Mouse (Mus musculus) heart, embryonic 14.5 days (tissue): ENCODE data around the gene Plxdc1. TPM values are rescaled to one million over a fixed set of nuclear protein-coding genes. Genes with fewer than 3 reads are reported as not detected.

Experiments
- ATAC-seq: fragments of 200-750 bp; cut with Nextera tagmentation; 2 replicates; pipeline ENCODE4 v1.8.0; 2017; ENCODE audit warnings: low read depth, moderate TSS enrichment; ENCODE audit not compliant: insufficient number of reproducible peaks, insufficient read depth, low FRiP score
- H3K27ac ChIP-seq, 2 experiments: fragments of 200-500 bp in 1 of 2; fragments of 300-500 bp in 1 of 2; sonication (generic) in 1 of 2; replicated peaks in 1 of 2; 2 replicates each; pipeline ENCODE4 v1.5.1; 2012 to 2014; ENCODE audit warnings: low read depth in 2 of 2, low read length in 2 of 2, control low read depth in 1 of 2, mild to moderate bottlenecking in 1 of 2, mixed read lengths in 1 of 2; ENCODE audit not compliant: control insufficient read depth in 1 of 2, insufficient read depth in 1 of 2
- H3K27me3 ChIP-seq: fragments of 300-500 bp; sonication (generic); 2 replicates; pipeline ENCODE4 v1.6.1; 2014; ENCODE audit warnings: mild to moderate bottlenecking, low read length, control low read depth; ENCODE audit not compliant: control insufficient read depth, insufficient read depth
- H3K36me3 ChIP-seq: fragments of 300-500 bp; sonication (generic); 2 replicates; pipeline ENCODE4 v1.6.1; 2014; ENCODE audit warnings: mild to moderate bottlenecking, control low read depth, low read length, mixed read lengths; ENCODE audit not compliant: control insufficient read depth, insufficient read depth
- H3K4me1 ChIP-seq, 2 experiments: fragments of 200-500 bp in 1 of 2; fragments of 300-500 bp in 1 of 2; sonication (generic) in 1 of 2; 2 replicates each; pipeline ENCODE4 v1.6.1; 2012 to 2014; ENCODE audit warnings: low read length in 2 of 2, control low read depth in 1 of 2, mixed read lengths in 1 of 2; ENCODE audit not compliant: control insufficient read depth in 2 of 2, insufficient read depth in 2 of 2
- H3K4me2 ChIP-seq: fragments of 300-500 bp; sonication (generic); 2 replicates; pipeline ENCODE4 v1.6.1; 2014; ENCODE audit warnings: mild to moderate bottlenecking, low read length
- H3K4me3 ChIP-seq, 2 experiments: fragments of 200-500 bp in 1 of 2; fragments of 300-500 bp in 1 of 2; sonication (generic) in 1 of 2; 2 replicates each; pipeline ENCODE4 v1.5.1; 2012 to 2014; ENCODE audit warnings: low read length in 2 of 2, mild to moderate bottlenecking in 2 of 2, control low read depth in 1 of 2, low read depth in 1 of 2, moderate library complexity in 1 of 2; ENCODE audit not compliant: control insufficient read depth in 1 of 2, insufficient read depth in 1 of 2
- H3K9ac ChIP-seq: fragments of 300-500 bp; sonication (generic); 2 replicates; pipeline ENCODE4 v1.6.1; 2014; ENCODE audit warnings: mild to moderate bottlenecking, low read length
- H3K9me3 ChIP-seq: fragments of 300-500 bp; sonication (generic); 2 replicates; pipeline ENCODE4 v1.6.1; 2016; ENCODE audit warnings: low read length, control low read depth; ENCODE audit not compliant: control insufficient read depth
- WGBS: fragments of 180-500 bp; shearing (Covaris S2); extraction: QIAGEN DNeasy Blood & Tissue Kit; methylation state at CpG from one replicate; pipeline ENCODE4 v1.1.7; 2014; 5-methylcytosine and 5-hydroxymethylcytosine counted together
- polyA plus RNA-seq: library from polyadenylated mRNA; unstranded; fragments of >200 nt; fragmentation: Nextera tagmentation; extraction: Ambion mirVana; gene quantifications from 2 replicates; pipeline ENCODE4 v1.2.1, GENCODE M21; 2014

The Plxdc1 gene
- polyA plus RNA-seq, 1 experiment from 2014 or later = 0.66 TPM

DNA sequence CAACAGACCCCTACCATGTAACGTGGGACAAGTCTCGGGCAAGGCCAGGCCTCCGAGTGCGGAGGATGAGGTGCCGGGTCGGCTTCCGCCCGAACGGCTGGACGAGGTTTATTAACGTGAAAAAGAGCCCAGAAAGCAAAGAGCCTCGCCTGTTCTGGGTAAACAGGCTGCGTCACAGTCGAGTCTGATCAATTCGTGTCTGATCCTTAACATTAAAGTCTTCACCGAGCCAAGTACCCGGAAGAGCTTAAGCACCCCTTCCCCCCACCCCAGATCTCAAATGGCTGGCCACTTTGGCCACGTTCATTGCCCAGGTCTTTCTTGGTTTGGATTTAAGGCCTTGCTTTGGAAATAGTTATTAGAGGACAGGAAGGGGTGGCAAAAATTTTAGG lies 41.0 kb upstream of the Plxdc1 start:
- Histone ChIP-seq H3K27ac (peak overlapping the region; percentile 85 to 91), H3K9me3 (no peaks in the 10 kb centered on the region), H3K4me3 (peak overlapping the region; percentile 86 to 95), H3K9ac (peak overlapping the region; percentile 97), H3K4me1 (peaks cover 7 to 8% of the 10 kb centered on the region in 2 experiments), H3K27me3 (no peaks in the 10 kb centered on the region), H3K4me2 (peak overlapping the region; percentile 96), H3K36me3 (peaks cover 35% of the 10 kb centered on the region)
- ATAC-seq = no peak
- under 1% methylated on average over 18 of the region's 18 CpGs for WGBS

DNA sequence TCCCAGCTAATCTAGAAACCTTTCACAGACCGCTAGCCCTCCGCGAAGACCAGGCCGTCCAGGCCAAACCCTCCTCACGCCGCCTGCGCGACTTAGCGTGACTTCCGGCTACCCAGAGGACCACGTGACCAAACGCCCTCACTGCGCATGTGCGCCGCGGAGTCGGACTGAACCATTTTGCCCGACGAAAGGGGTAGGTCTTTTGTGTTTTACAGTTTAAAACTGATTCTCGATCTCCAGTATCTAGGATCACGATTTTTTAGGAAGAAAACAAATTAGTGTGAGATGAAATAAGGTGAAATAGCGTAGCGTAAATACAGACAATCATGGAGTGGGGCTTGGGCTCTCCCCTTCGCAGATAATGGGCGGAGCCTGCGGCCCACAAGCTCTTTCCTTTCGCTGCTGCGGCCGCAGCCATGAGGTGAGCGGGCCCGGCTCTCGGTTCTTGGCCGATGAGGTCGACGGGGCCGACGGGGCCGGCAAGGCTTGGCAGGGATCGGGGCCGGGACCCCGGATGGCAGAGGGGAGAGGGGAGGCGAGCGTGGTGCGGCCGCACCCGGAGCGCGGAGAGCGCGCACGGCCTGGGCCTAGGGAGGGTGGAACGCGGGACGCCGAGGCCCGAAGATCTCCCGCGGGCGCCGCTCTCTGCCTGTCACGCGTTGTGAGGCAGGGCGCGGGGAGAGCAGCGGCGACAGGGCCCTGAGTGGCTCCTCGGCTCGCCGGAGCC lies 40.5 kb upstream of the Plxdc1 start, which contains the start of gene Rpl19:
Rpl19 (plus strand) TSS at position 141 of the 727 bp plus-strand sequence.
- under 1% methylated on average over 68 of the region's 69 CpGs for WGBS
- Histone ChIP-seq H3K9ac (peak within 1 kb of the TSS; percentile 97), H3K36me3 (peaks cover 35% of the 10 kb centered on the region), H3K4me3 (peak within 1 kb of the TSS; percentile 86 to 95), H3K27ac (peak within 1 kb of the TSS; percentile 85 to 91), H3K27me3 (no peaks in the 10 kb centered on the region), H3K4me1 (peaks cover 6 to 8% of the 10 kb centered on the region in 2 experiments), H3K9me3 (no peaks in the 10 kb centered on the region), H3K4me2 (peak within 1 kb of the TSS; percentile 96)
- peak; percentile 74 for ATAC-seq

GRCm38 (mm10) chr11:98026248-98026569 lies 40.0 kb upstream of the Plxdc1 start:
- Histone ChIP-seq H3K9ac (peak overlapping the region; percentile 97), H3K4me1 (peaks cover 11 to 13% of the 10 kb centered on the region in 2 experiments), H3K36me3 (peaks cover 33% of the 10 kb centered on the region), H3K27ac (peak overlapping the region; percentile 85 to 91), H3K4me2 (peak overlapping the region; percentile 96), H3K9me3 (no peaks in the 10 kb centered on the region), H3K27me3 (no peaks in the 10 kb centered on the region), H3K4me3 (peak overlapping the region; percentile 86 to 95)
- ATAC-seq = no peak
- WGBS = 8% methylated on average over 15 of the region's 15 CpGs

GRCm38 (mm10) chr11:98024516-98024915 lies 38.3 kb upstream of the Plxdc1 start:
- H3K27me3 ChIP-seq = no peaks in the 10 kb centered on the region
- no peak overlapping the region for H3K4me2 ChIP-seq
- WGBS = 87% methylated on average over 3 of the region's 3 CpGs
- no peak overlapping the region for H3K4me3 ChIP-seq
- H3K36me3 ChIP-seq = peaks cover 16% of the 10 kb centered on the region
- H3K9me3 ChIP-seq = no peaks in the 10 kb centered on the region
- peaks cover 13 to 20% of the 10 kb centered on the region in 2 experiments for H3K4me1 ChIP-seq
- H3K27ac ChIP-seq = no peak overlapping the region
- ATAC-seq = no peak
- no peak overlapping the region for H3K9ac ChIP-seq

DNA sequence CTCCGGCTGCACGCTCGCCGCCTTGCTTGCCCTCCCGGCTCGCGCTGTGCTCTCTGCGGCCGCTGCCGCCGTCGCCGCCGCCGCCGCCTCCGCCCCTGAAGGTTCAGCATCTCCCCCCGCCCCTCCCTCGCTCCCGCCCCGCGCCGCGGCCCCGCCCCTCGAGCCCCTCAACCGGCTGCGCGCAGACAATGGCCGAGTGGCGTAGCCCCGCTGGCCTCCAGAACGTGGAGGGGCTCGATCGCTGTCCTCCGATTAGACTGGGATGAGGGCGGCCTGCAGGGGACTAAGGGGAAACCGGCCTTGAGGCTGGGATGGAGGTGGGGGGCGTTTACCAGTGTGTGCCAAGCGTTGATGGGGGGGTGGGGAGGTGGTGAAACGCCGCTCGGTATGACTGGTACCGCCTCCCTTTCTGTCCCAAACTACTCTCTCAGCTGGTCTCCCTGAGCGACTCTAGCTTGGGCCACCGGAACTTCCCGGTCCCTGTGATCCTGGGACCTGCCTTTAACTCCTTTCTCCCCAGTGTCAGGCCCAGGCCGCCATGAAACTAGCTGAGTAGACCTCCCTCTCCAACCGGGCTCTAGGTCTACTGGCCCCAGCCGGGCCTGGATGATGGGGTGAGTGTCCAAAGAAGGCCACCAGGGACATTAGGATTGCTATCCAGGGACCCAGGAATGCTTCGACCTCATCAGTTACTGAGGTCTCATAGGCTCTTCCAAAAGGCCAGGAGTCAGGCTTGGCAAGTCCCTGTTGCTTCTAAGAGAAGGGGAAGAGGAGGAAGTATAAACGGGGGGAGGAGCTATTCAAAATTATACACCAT lies 36.5 kb upstream of the Plxdc1 start, which contains the start of gene Cacnb1:
Cacnb1 (minus strand) TSS at position 480 of the 817 bp plus-strand sequence.
- Histone ChIP-seq H3K4me1 (peaks cover 13 to 23% of the 10 kb centered on the region in 2 experiments), H3K9me3 (no peaks in the 10 kb centered on the region), H3K27ac (peak within 1 kb of the TSS; percentile 65 to 77), H3K27me3 (no peaks in the 10 kb centered on the region), H3K36me3 (no peaks in the 10 kb centered on the region), H3K4me2 (peak within 1 kb of the TSS; percentile 100), H3K4me3 (peak within 1 kb of the TSS; percentile 77 to 79), H3K9ac (peak within 1 kb of the TSS; percentile 86)
- ATAC-seq = peak; percentile 27
- 1% methylated on average over 48 of the region's 52 CpGs for WGBS

- peak overlapping the region; percentile 100 for H3K4me2 ChIP-seq
- WGBS = under 1% methylated on average over 23 of the region's 23 CpGs
- H3K9me3 ChIP-seq = no peaks in the 10 kb centered on the region
- peak overlapping the region in 1 of 2 experiments; percentile 77; a peak in 2 of 4 replicates for H3K27ac ChIP-seq
- H3K36me3 ChIP-seq = no peaks in the 10 kb centered on the region
- ATAC-seq = peak; percentile 22
- peaks cover 13 to 20% of the 10 kb centered on the region in 2 experiments for H3K4me1 ChIP-seq
- H3K27me3 ChIP-seq = no peaks in the 10 kb centered on the region
- peak overlapping the region; percentile 77 to 79 for H3K4me3 ChIP-seq
- H3K9ac ChIP-seq = peak overlapping the region; percentile 86
Measured at GRCm38 (mm10) chr11:98022253-98022554, 36.0 kb upstream of the Plxdc1 start.

GRCm38 (mm10) chr11:98021565-98022252 lies 35.5 kb upstream of the Plxdc1 start:
- Histone ChIP-seq H3K36me3 (no peaks in the 10 kb centered on the region), H3K27ac (peak overlapping the region in 1 of 2 experiments; percentile 77; a peak in 1 of 4 replicates), H3K27me3 (no peaks in the 10 kb centered on the region), H3K4me2 (peak overlapping the region; percentile 100), H3K4me3 (peak overlapping the region; percentile 77 to 79), H3K9ac (peak overlapping the region; percentile 86), H3K9me3 (no peaks in the 10 kb centered on the region), H3K4me1 (peaks cover 13 to 20% of the 10 kb centered on the region in 2 experiments)
- WGBS = 4% methylated on average over 34 of the region's 34 CpGs
- 0 out of 2 replicates have a peak, but pooled peaks have one; percentile 13 for ATAC-seq
